Mouse (Mus musculus): ENCODE measurements at regions not wholly inside any gene's neighbourhood (a gene's known extent, or its start where the extent isn't known, plus 50 kb on each side); places are given as distances from the start of the nearest gene placed in this dataset.

- no peak for DNase-seq (ENCODE audit: low spot score in 2 of 2)
Measured at GRCm38 (mm10) chr10:125725681-125726139, 240.3 kb upstream of the Lrig3 start.

- DNase-seq (ENCODE audit: low spot score in 2 of 2) = no peak
Measured at GRCm38 (mm10) chr10:125726546-125726945, 239.4 kb upstream of the Lrig3 start.

- no peak for DNase-seq (ENCODE audit: low spot score in 2 of 2)
Measured at GRCm38 (mm10) chr10:125735744-125736494, 230.0 kb upstream of the Lrig3 start.

GRCm38 (mm10) chr10:125743181-125743580, 222.8 kb upstream of the Lrig3 start:
- no peak for DNase-seq (ENCODE audit: low spot score in 2 of 2)

GRCm38 (mm10) chr10:125749031-125749585, 216.9 kb upstream of the Lrig3 start:
- no peak for DNase-seq (ENCODE audit: low spot score in 2 of 2)

- no peak for DNase-seq (ENCODE audit: low spot score in 2 of 2)
Measured at GRCm38 (mm10) chr10:125752506-125753218, 213.3 kb upstream of the Lrig3 start.

- DNase-seq (ENCODE audit: low spot score in 2 of 2) = no peak
Measured at GRCm38 (mm10) chr10:125759171-125759570, 206.8 kb upstream of the Lrig3 start.

GRCm38 (mm10) chr10:125762367-125763068, 203.4 kb upstream of the Lrig3 start:
- no peak for DNase-seq (ENCODE audit: low spot score in 2 of 2)

- DNase-seq (ENCODE audit: low spot score in 2 of 2) = no peak
Measured at GRCm38 (mm10) chr10:125764402-125765102, 201.4 kb upstream of the Lrig3 start.

- DNase-seq (ENCODE audit: low spot score in 2 of 2) = no peak
Measured at GRCm38 (mm10) chr10:125765103-125765820, 200.7 kb upstream of the Lrig3 start.

GRCm38 (mm10) chr10:125768281-125768680, 197.7 kb upstream of the Lrig3 start:
- DNase-seq (ENCODE audit: low spot score in 2 of 2) = no peak

GRCm38 (mm10) chr10:125773541-125773940, 192.4 kb upstream of the Lrig3 start:
- DNase-seq (ENCODE audit: low spot score in 2 of 2) = no peak

GRCm38 (mm10) chr10:125782486-125782885, 183.5 kb upstream of the Lrig3 start:
- DNase-seq (ENCODE audit: low spot score in 2 of 2) = no peak

- no peak for DNase-seq (ENCODE audit: low spot score in 2 of 2)
Measured at GRCm38 (mm10) chr10:125784896-125785295, 181.1 kb upstream of the Lrig3 start.

GRCm38 (mm10) chr10:125785448-125786196, 180.3 kb upstream of the Lrig3 start:
- DNase-seq (ENCODE audit: low spot score in 2 of 2) = no peak

GRCm38 (mm10) chr10:125786197-125786879, 179.6 kb upstream of the Lrig3 start:
- no peak for DNase-seq (ENCODE audit: low spot score in 2 of 2)

GRCm38 (mm10) chr10:125786880-125787337, 179.1 kb upstream of the Lrig3 start:
- DNase-seq (ENCODE audit: low spot score in 2 of 2) = no peak

GRCm38 (mm10) chr10:125787441-125788060, 178.4 kb upstream of the Lrig3 start:
- DNase-seq (ENCODE audit: low spot score in 2 of 2) = no peak

GRCm38 (mm10) chr10:125788262-125788661, 177.7 kb upstream of the Lrig3 start:
- no peak for DNase-seq (ENCODE audit: low spot score in 2 of 2)
